Mouse (Mus musculus): ENCODE measurements at regions not wholly inside any gene's neighbourhood (a gene's known extent, or its start where the extent isn't known, plus 50 kb on each side); places are given as distances from the start of the nearest gene placed in this dataset.
"Not testable (repeated sequence)": the region's sequence is repeated elsewhere in the genome, so short reads cannot be mapped to it uniquely, and the experiment has no call there.

DNA sequence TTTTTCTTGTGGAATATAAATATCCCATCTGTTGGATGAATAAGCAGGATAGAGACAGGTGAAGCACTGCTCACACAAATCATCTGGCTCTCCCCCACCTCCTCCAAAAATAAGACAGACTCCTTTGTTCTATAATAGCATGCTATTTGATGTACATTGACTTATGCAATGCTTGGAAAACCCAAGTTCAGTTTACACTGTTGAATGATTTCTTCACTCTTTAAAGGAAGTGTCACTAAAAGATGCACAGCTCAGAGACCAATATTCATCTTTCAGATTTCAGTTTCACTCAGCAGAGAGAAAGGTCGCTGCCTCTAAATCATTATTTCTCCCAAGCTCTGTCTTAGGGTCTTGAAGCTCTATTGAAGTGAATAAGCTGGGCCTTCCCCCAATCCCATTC lies 417.4 kb downstream of the Hs3st1 start:
- no peak for DNase-seq (ENCODE audit: low read depth, low spot score)
- WGBS, result 73% methylated on average over 1 of the region's 1 CpGs

GRCm38 (mm10) chr5:39336484-39336985 lies 418.7 kb downstream of the Hs3st1 start:
- 89% methylated on average over 2 of the region's 2 CpGs for WGBS

DNA sequence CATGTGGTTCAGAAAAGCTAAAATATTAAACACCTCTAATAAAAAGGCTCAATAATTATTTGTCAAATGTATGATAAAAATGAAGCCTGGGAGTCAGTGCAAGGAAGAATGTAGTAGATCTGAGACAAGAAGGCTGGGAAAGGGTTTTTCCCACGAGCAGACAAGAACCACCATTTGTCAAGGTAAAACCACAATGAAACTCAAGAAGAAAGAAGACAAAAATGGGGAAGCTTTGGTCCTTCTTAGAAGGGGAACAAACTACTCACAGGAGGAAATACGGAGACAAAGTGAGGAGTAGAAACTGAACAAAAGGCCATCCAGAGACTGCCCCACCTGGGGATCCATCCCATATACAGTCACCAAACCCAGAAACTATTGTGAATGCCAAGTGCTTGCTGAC lies 420.0 kb downstream of the Hs3st1 start:
- 73% methylated on average over 2 of the region's 2 CpGs for WGBS
- no peak for DNase-seq (ENCODE audit: low read depth, low spot score)

More at GRCm38 (mm10) chr5:39336484-39336985, 418.7 kb downstream of the Hs3st1 start:
- no peak for DNase-seq (ENCODE audit: low read depth, low spot score)

DNA sequence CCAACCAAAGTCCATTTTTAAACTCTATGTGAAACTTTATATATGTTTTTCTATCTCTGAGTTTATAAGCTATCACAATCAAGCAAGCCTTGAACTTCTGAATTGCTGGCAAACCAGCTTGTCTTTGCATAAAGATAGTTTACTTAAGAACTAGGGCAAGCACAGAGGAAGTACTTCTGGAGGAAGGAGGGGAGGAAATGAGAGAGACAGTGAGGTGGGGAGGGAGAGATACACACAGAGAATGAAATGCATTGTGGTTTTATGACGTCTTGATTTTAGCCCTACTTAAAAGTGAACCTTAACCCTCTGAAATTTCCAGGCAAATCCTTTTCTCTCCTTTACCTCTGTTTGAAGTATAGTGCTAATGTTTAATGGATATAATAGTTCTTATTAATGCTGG lies 421.0 kb downstream of the Hs3st1 start:
- 5% methylated on average over 1 of the region's 1 CpGs for WGBS
- DNase-seq (ENCODE audit: low read depth, low spot score), result no peak

- DNase-seq (ENCODE audit: low read depth, low spot score), result no peak
- WGBS, result 74% methylated on average over 2 of the region's 2 CpGs
These were observed 429.9 kb downstream of the Hs3st1 start for GRCm38 (mm10) chr5:39325399-39325798.

GRCm38 (mm10) chr5:39316478-39316877 lies 438.8 kb downstream of the Hs3st1 start:
- DNase-seq (ENCODE audit: low read depth, low spot score), result no peak
- WGBS, result 59% methylated on average over 3 of the region's 3 CpGs

DNA sequence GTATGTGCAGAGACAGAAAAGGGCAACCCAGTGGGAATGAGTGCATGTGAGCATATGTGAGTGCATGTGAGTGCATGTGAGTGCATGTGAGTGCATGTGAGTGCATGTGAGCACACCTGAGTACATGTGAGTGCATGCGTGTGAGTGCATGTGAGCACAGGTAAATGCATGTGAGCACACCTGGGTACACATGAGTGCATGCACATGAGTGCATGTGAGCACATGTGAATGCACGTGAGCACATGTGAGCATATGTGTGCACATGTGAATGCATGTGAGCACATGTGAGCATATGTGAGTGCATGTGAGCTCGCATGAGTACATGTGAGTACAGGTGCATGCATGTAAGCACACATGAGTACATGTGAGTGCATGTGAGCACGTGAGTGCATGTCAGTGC lies 434.6 kb upstream of the Clnk start:
- 92% methylated on average over 4 of the region's 4 CpGs for WGBS

GRCm38 (mm10) chr5:39305794-39306193 lies 429.2 kb upstream of the Clnk start:
- no peak for DNase-seq (ENCODE audit: low read depth, low spot score)
- 39% methylated on average over 2 of the region's 2 CpGs for WGBS

More for the DNA sequence above, 434.6 kb upstream of the Clnk start:
- DNase-seq (ENCODE audit: low read depth, low spot score), result no peak

DNA sequence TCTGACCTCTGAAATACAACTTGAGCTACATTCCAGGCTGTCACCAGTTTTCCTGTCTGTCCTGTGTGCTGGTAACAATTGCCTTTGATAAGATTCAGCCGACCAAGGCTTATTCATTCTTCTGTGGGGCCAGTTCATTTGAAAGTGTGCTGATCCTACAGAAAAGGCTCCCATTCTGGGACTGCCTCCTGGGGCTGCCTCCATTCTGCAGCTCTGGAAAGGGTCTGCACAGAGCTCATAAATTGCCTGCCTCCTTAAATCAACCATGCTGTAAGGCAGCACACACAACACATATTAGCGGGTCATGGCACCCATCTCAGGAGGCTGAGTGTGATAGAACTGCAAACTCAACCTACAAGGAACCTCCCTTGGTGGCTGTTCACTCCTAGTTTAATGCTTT lies 416.2 kb upstream of the Clnk start:
- 51% methylated on average over 2 of the region's 2 CpGs for WGBS
- DNase-seq (ENCODE audit: low read depth, low spot score), result no peak

- WGBS, result 69% methylated on average over 2 of the region's 2 CpGs
- DNase-seq (ENCODE audit: low read depth, low spot score), result no peak
These were observed 404.4 kb upstream of the Clnk start for GRCm38 (mm10) chr5:39281021-39281420.

DNA sequence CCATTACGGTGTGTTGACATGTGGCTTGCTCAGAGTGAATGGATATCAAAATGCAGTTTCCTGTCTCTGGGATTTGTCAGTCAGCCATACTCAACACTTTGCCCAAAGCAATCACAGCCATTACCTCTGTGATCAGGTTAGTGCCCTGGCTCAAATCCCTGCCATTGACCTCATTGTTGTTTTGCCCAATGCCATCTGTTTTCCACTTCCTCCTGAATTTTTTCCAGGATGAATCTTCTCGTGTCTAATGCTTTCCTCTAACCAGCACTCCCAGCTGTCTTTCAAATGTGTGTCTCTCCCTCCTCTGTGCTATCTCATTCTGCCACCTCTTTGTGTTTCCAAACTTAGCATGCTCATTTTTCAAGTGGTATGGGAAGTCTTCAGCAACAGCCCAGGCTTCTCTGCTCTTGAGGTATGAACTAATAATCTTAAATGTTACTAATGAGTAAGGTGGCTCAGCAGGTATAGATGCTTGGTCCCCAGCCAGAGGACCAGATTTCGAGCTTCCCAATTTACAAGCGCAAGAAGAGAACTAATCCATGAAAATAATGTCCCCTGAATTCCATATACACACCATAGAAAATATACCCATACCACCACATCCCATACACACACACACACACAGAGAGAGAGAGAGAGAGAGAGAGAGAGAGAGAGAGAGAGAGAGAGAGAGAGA lies 397.2 kb upstream of the Clnk start:
- WGBS, result 72% methylated on average over 4 of the region's 4 CpGs
- DNase-seq (ENCODE audit: low read depth, low spot score), result no peak

DNA sequence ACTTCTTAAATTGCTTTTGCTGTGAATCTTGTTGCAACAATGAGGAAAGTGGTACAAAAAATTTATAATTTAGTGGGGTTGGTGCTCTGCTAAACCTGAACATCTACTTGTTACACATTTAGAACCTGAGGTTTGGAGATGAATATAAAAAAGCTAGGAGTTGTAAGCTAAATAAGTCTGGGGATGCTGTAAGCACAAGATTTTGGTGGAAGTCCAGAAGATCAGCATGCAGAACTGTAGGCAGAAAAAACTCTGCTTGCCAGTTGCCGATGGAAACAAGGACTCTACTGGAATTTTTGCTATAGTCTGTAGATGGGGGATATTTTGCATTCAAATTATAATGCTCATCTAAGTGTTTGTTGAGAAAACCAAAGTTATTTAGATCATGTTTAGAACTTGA lies 390.5 kb upstream of the Clnk start:
- 88% methylated on average over 1 of the region's 1 CpGs for WGBS
- no peak for DNase-seq (ENCODE audit: low read depth, low spot score)

- 54% methylated on average over 1 of the region's 1 CpGs for WGBS
- no peak for DNase-seq (ENCODE audit: low read depth, low spot score)
These were observed 384.1 kb upstream of the Clnk start for GRCm38 (mm10) chr5:39260721-39261190.

DNA sequence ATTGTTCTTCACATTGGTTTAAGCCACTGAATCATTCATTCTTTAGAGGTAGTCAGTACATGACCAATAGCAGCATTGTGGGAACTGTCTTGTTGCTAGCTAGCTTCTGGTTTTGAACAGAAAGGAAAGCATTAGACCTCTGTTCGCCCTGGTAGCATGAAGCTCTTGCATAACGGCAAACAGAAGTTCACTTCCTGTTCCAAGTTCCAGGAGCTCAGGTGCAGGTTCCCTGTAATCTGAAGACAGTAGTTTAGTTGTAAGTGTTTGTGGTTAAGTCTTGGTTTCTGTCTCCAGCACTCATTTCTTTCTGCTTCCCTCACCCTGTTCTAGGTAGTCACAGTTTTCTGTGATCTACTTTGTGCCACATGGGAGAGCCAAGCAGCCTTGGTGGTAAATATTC lies 381.1 kb upstream of the Clnk start:
- DNase-seq (ENCODE audit: low read depth, low spot score), result no peak
- WGBS, result 55% methylated on average over 2 of the region's 2 CpGs

DNA sequence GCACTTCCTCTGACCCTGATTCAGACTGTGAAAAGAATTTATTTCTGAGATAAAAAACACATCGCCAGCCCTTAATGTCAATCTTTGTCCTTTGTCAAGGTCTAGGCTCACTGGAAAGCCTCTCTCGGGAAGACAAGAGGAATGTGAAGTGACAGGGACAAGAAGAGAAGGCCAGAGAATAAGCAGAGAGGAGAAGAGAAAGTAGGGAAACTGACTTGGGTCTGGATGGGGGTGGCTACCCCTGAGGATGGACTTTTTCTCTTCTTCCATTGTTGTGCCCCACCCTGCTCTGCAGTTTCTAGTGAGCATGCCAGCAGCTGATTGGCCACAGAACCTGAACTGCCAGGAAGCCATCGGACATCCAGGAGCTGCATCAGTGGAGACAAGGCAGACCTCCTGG lies 375.6 kb upstream of the Clnk start:
- WGBS, result 35% methylated on average over 3 of the region's 3 CpGs

GRCm38 (mm10) chr5:39251021-39251420 lies 374.4 kb upstream of the Clnk start:
- DNase-seq (ENCODE audit: low read depth, low spot score), result no peak

More for the DNA sequence above, 375.6 kb upstream of the Clnk start:
- no peak for DNase-seq (ENCODE audit: low read depth, low spot score)

GRCm38 (mm10) chr5:39219698-39220097 lies 343.1 kb upstream of the Clnk start:
- DNase-seq (ENCODE audit: low read depth, low spot score), result no peak
- 78% methylated on average over 5 of the region's 5 CpGs for WGBS

DNA sequence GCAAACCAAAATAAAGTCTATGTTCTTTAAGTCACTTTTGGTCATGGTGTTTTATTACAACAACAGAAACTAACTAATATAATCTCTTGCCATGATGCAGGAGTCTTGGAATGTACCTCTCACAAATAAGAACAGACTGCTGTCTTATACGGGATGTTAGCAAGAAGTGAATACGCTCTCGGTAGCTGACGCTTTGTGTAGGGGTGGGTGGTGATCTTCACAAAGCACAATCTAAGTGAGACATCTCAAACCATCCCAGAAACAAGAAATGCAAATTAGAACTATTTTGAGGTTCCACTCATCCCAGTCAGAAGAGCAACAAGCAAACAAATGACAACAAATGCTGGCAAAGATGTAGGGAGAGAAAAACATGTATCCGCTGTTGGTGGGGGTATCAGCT lies 339.7 kb upstream of the Clnk start:
- 93% methylated on average over 5 of the region's 5 CpGs for WGBS
- DNase-seq (ENCODE audit: low read depth, low spot score), result no peak

DNA sequence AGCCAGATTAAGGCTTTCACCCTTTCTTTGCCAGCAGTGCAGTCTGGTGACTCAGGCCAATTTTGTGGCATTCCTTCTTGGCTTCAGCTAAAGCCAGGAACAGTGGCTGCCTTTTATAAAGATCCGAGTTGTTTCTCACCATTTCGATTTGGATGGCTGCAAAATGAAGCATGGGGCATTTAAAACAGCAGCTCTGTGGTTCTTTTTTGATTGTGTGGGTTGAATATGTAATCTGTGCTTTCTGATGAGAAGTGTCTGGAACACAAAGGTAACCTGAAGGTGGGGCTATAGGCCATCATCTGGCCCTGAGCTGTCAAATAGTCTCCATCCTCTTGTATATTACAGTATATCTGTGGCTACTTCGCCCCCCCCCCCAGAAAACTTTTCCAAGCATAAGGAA lies 338.4 kb upstream of the Clnk start:
- WGBS, result 63% methylated on average over 3 of the region's 3 CpGs
- DNase-seq (ENCODE audit: low read depth, low spot score), result no peak

DNA sequence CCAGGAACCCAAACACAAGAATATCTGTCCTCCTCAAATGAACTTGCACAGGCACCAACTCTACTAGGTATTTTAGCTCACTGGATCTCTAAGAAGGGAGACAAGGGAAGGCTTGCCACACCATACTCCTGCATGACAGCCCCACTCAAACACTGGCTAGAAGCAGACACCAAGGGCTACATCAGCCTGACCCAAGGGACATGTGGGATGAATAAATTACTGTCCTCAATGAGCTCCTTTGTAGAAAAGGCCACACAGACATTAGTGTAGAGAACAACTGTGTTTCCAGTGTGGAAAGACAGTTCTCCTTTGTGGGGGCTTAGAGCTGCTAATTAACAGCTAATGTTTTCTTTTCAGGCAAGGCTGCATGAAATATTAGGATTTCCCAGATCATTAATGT lies 335.9 kb upstream of the Clnk start:
- DNase-seq (ENCODE audit: low read depth, low spot score), result no peak

- DNase-seq (ENCODE audit: low read depth, low spot score), result no peak
These were observed 322.2 kb upstream of the Clnk start for GRCm38 (mm10) chr5:39198856-39199255.

- WGBS, result 85% methylated on average over 2 of the region's 4 CpGs
- not testable (repeated sequence) for DNase-seq (ENCODE audit: low read depth, low spot score)
These were observed 314.5 kb upstream of the Clnk start for GRCm38 (mm10) chr5:39191153-39191552.

All from large intestine, adult 2 months (tissue).